Mouse (Mus musculus): ENCODE measurements at regions not wholly inside any gene's neighbourhood (a gene's known extent, or its start where the extent isn't known, plus 50 kb on each side); places are given as distances from the start of the nearest gene placed in this dataset.

DNA sequence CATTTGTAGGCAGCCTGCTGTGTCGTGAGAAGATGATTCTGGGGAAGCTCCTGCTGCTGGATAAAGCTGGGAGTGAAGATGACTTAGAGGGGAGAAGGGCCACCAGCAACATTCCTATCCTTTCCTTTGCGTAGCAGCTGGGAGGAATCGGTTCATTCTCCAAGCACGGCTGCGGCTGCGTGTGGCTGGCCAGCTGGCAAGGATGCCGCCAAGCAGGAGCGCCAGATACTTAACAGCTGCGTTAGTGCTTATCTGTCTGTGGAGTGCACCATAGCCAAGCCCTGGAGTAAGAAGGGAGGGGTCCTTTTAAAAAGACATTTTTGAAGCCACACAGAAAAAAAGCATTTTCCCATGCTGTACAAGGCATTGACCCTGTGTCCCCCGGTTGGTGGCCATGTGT lies 361.4 kb upstream of the Arglu1 start:
- no peaks in the 10 kb centered on the region for H3K79me2 ChIP-seq (replicated peaks; ENCODE audit: control insufficient read depth, extremely low read depth, insufficient read depth, poor library complexity, severe bottlenecking)
- dilution Hi-C loops (cut with MboI; ENCODE audit: extremely low pct_ligation_motif_present, extremely low pct_unique_long_range_greater_than_20kb, low sequenced_read_pairs), result no loop called here
- DNase-seq (ENCODE audit: extremely low read depth), result no peak

GRCm38 (mm10) chr8:9050740-9051475 lies 360.6 kb upstream of the Arglu1 start:
- no peak for TF ChIP-seq ZMIZ1 (IDR thresholded peaks at IDR 0.05; ENCODE audit: low read depth, low read length)
- TF ChIP-seq MXI1 (IDR thresholded peaks at IDR 0.05; ENCODE audit: low read depth, low read length), result no peak
- no peak for TF ChIP-seq ZC3H11A (IDR thresholded peaks at IDR 0.05; ENCODE audit: low read depth, low read length)
- TF ChIP-seq USF2 (conservative IDR thresholded peaks at IDR 0.05; ENCODE audit: low read depth, low read length), result no peak
- no peak for TF ChIP-seq HCFC1 (IDR thresholded peaks at IDR 0.05; ENCODE audit: low read depth, low read length)
- no peak for TF ChIP-seq GABPA (IDR thresholded peaks at IDR 0.05; ENCODE audit: insufficient replicate concordance, low read depth, low read length)
- no peak for TF ChIP-seq TCF12 (IDR thresholded peaks at IDR 0.05; ENCODE audit: low read depth, low read length)
- TF ChIP-seq USF1 (IDR thresholded peaks at IDR 0.05; ENCODE audit: low read depth, low read length), result no peak
- no peak for TF ChIP-seq E2F4 (IDR thresholded peaks at IDR 0.05; ENCODE audit: insufficient replicate concordance, low read depth, low read length)
- TF ChIP-seq RAD21 (IDR thresholded peaks at IDR 0.05; ENCODE audit: low read depth, low read length), result no peak
- Histone ChIP-seq H3K9ac (ENCODE audit: insufficient read depth, low read depth) (no peak overlapping the region), H3K27me3 (replicated peaks) (no peaks in the 10 kb centered on the region), H3K4me2 (ENCODE audit: insufficient read depth, low read depth, poor library complexity, severe bottlenecking) (no peak overlapping the region), H3K79me2 (replicated peaks; ENCODE audit: control insufficient read depth, extremely low read depth, insufficient read depth, poor library complexity, severe bottlenecking) (no peaks in the 10 kb centered on the region), H3K4me1 (ENCODE audit: control insufficient read depth in 1 of 2, insufficient read depth in 2 of 2) (no peaks in the 10 kb centered on the region), H3K27ac (ENCODE audit: insufficient read depth, low read depth) (no peak overlapping the region), H3K9me3 (replicated peaks; ENCODE audit: low read length) (peaks cover 76% of the 10 kb centered on the region), H3K4me3 (replicated peaks in 1 of 3; ENCODE audit: low read depth in 2 of 3, low read length in 2 of 3, poor library complexity in 1 of 3) (no peak overlapping the region), H3K36me3 (replicated peaks in 1 of 2; ENCODE audit: control insufficient read depth in 1 of 2, insufficient read depth in 1 of 2, low read length in 1 of 2) (no peaks in the 10 kb centered on the region)
- in situ Hi-C loops (cut with MboI; ENCODE audit: low pct_ligation_motif_present, low pct_unique_long_range_greater_than_20kb, low sequenced_read_pairs) (no loop called here), dilution Hi-C loops (cut with MboI; ENCODE audit: extremely low pct_ligation_motif_present, extremely low pct_unique_long_range_greater_than_20kb, low sequenced_read_pairs) (no loop called here)
- no peak for DNase-seq (ENCODE audit: extremely low read depth)

More for the DNA sequence above, 361.4 kb upstream of the Arglu1 start:
- no peaks in the 10 kb centered on the region for H3K36me3 ChIP-seq (replicated peaks in 1 of 2; ENCODE audit: control insufficient read depth in 1 of 2, insufficient read depth in 1 of 2, low read length in 1 of 2)
- H3K27ac ChIP-seq (ENCODE audit: insufficient read depth, low read depth), result no peak overlapping the region
- no peaks in the 10 kb centered on the region for H3K4me1 ChIP-seq (ENCODE audit: control insufficient read depth in 1 of 2, insufficient read depth in 2 of 2)
- H3K27me3 ChIP-seq (replicated peaks), result no peaks in the 10 kb centered on the region
- no peak overlapping the region for H3K4me2 ChIP-seq (ENCODE audit: insufficient read depth, low read depth, poor library complexity, severe bottlenecking)
- in situ Hi-C loops (cut with MboI; ENCODE audit: low pct_ligation_motif_present, low pct_unique_long_range_greater_than_20kb, low sequenced_read_pairs), result no loop called here
- no peak overlapping the region for H3K9ac ChIP-seq (ENCODE audit: insufficient read depth, low read depth)
- H3K9me3 ChIP-seq (replicated peaks; ENCODE audit: low read length), result peaks cover 75% of the 10 kb centered on the region
- H3K4me3 ChIP-seq (replicated peaks in 1 of 3; ENCODE audit: low read depth in 2 of 3, low read length in 2 of 3, poor library complexity in 1 of 3), result no peak overlapping the region
- TF ChIP-seq UBTF (IDR thresholded peaks at IDR 0.05; ENCODE audit: low read depth, low read length) (no peak), SMC3 (IDR thresholded peaks at IDR 0.05; ENCODE audit: low read depth, low read length) (no peak), MAFK (IDR thresholded peaks at IDR 0.05; ENCODE audit: insufficient replicate concordance, low read length) (no peak)

Data from CH12.LX (cell line).